Mouse (Mus musculus): ENCODE data around the gene Tmem47.

Tmem47 gene

DNA sequence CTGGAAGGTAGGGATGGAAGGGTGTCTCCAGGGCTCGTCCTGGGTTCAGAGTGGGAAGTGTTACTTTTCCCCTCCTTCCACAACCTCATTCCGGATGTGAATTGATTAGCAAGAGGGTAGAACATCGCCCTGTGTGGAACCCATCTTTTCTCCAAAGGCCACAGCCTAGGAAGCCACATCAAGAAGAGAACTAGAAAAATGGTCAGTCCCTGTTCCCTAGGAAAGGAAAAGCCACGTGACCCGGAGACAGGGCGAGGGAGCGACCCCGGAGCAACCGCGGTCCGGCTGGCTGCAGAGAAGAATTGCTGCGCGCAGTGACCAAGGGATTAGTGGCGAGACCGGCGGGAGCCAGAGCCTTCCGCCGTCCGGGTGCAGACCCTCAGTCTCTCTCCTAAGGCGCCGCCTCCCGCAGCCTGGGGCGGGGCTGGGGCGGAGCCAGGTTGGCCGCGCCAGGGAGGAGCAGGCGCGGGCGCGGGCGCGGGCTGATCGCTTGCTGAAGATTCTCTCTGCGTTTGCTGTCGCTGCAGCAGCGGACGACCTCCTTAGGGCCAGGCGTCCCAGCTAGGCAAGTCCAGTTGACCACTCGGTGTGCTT is at the start of gene Tmem47:
Gene Tmem47 (plus strand): TSS at position 489 of the 594 bp plus-strand sequence.
- peak; percentile 40 for DNase-seq

DNA sequence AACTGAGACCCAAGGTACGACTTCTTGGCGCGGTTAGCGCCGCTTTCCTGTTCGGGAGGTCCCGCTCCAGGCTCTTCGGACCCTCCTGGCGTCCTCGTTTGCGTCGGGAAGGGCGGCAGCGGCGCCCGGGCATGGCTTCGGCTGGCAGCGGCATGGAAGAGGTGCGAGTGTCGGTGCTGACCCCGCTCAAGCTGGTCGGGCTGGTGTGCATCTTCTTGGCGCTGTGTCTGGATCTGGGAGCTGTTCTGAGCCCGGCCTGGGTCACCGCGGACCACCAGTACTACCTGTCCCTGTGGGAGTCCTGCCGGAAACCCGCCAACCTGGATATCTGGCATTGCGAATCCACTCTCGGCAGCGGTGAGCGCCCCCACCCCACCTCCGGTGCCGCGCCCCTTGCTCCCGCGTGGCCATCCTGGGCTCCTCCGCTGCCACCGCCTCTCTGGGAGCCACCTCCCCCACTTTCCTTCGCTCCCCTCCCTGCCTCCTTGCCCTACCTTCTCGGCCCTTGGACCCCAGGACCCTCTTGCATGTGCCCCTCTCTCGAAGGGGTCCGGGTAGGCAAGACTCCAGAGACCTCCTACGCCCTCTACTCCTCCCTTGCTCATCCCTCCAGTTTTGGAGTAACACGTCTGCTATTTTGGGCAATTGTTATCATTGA is 435 bp downstream of the Tmem47 start:
- DNase-seq: peak; percentile 20

DNA sequence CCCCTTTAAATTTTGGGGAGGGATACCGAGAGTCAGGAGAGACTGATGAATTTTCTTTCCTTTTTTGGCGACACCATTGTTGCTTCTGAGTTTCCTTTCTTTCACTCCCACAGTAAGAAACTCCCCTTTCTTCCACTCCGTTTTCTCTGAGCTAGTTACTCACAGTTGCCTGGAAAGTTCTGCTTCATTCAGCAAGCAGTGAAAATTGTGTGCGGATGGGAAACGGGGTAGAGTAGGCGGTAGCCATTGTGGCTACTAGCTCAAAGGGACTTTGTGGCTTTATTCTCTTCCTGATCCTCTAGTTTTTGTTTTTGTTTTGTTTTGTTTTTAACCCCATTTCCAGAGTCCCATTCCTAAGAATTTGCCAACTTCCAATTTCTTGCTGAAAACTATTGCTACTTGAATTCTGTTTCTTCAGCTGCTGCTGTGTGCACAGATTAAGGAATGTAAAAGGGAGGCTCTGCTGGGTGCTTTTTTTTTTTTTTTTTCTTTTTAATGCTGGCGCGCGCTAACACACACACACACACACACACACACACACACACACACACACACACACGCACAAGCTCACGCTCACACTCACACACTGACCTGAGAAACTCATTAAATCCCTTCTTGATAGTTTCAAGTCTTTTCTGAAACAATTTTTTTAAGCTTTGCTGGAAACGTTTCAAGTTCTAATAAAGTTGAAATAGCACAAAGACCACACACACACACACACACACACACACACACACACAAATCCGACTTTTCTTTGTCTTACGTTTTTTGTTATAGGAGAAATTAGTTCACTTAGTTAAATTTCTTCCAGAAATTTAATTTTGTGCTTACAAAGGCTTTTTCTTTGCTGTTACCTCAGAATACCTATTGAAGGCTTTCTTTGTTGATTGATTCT is 1.5 kb downstream of the Tmem47 start:
- DNase-seq: no peak

DNA sequence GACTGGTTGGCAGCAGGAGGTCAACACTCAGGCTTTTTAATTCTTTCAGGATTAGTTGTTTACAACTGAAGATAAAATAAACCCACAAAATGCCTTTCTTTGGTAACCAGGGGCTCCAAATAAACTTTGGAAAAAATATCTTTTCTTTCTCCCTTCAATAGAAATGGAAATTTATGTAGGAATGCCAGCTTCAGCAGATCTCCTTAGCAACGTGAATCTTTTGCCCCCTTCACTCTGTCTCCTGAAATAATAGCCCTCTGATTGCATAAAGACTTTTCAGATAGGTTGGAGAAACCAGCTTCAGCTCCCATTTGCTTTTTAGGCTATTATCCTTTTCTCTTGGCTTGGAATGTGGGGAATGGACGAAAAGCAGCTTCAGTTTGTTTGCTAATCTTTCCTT is 2.2 kb downstream of the Tmem47 start:
- no peak for DNase-seq

DNA sequence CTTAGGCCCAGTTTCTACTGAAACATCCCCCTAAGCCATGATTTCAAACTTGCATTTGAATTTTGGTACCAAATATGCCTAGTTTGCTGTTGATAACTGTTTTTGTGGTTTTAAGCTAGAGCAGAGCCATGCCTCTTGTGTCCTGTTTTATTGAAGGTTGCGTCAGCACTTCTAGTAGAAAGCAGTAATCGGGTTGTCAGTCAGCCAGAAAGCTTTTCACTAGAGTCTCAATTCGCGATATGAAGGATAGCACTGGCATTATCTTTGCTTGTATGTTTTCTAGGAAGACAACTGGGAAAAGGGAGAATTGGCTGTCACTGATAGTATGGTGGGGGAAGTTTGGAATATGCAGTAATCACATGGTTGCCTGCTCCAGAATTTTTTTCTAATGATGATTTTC is 3.3 kb downstream of the Tmem47 start:
- DNase-seq: no peak

DNA sequence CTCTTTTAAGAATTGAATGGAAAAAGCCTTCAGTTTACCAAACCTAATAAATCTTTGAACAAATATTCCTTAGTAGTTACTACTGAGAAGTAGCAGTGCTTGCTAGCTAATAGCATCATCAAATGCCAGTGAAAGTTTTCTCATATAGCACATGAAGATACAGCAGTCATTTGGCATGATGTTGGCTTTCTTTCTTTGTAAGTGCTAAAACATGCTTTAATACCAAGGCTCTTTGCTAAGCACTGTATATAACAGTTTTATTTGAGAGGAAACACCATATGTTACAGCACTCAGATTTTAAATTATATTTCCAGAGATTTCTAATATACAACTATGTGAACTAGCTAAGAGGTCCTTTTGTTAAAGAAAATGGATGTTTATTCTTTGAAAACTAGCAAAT is 8.0 kb downstream of the Tmem47 start:
- no peak for DNase-seq

DNA sequence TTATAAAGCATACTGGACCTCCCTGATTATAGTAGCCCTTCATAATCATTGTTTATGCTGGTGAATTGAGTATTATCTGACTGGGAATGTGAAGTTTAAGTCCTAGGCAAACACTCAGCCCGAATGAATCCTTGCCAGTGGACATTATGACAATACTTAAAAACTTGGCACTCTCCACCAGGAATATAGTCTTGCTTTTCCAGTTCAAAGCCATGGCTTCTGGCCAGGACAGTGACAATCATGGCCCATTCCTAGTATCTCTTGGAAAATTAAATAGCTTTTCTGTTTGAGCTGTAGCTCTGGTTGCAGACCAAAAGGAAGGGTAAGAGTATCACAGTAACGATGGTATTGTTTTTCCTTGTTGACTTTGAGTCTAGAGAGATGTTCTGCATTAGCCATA is 10.5 kb downstream of the Tmem47 start:
- DNase-seq: no peak

DNA sequence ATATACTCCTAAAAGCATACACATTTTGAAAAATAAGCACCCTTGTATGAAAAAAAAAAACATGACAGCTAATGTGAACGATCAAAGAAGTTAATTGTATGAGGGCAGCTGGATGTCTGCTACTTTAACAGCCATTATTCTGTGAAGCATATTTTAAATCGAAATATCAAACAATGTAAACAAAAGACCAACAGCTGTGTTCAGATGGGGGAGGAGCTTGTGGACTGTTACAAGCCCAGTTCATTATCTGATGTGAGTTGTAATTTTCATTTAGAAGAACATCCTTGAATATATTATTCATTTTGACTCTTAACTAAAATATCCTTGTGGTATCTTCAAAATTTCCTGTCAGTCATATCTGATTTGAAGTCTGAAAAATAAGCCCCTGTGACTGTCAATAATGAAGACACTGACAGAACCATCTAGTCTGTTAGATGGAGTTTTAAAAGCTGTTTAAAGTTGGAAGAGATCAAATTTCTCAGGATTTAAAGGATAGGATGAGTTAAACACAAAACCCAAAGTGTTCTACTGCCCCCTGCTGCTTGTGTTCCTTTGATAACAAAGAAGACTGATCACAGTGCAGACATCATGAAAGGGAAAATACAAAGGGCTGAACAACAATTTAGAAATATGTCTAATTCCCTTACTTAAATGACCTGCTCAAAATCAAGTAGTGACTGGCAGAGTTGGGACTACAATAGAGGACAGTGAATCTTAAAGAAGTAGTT is 14.7 kb downstream of the Tmem47 start:
- DNase-seq: peak; percentile 7

DNA sequence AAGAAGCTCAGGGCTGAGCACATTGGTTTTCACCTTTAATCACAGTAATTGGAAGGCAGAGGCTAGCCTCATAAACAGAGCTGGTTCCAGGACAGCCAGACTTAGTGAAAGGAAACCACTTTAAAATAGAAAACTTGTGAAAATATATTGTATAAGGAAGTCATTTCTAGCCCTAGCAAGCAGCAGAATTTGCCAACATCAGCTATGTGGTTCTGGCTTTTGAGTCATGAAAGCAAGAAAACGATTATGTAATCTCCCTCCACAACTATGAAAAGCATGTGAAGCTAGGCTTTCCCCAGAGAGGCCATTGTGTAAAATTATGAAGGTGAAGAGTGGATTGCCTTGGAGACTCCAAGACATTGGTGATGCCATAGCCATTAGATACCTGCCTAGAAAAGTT is 76.9 kb downstream of the Tmem47 start:
- DNase-seq: no peak

Measured in cerebellum, adult 8-10 months (tissue).